Mouse (Mus musculus) lung, postnatal 4 days (tissue): ENCODE measurements at regions not wholly inside any gene's neighbourhood (a gene's known extent, or its start where the extent isn't known, plus 50 kb on each side); places are given as distances from the start of the nearest gene placed in this dataset.

ENCODE experiments used
- DNase-seq, 2 experiments: peaks; one replicate each; pipeline ENCODE4 v3.0.0; 2021

GRCm38 (mm10) chr13:72358243-72358904, 270.2 kb upstream of the Irx2 start:
- DNase-seq: no peak

DNA sequence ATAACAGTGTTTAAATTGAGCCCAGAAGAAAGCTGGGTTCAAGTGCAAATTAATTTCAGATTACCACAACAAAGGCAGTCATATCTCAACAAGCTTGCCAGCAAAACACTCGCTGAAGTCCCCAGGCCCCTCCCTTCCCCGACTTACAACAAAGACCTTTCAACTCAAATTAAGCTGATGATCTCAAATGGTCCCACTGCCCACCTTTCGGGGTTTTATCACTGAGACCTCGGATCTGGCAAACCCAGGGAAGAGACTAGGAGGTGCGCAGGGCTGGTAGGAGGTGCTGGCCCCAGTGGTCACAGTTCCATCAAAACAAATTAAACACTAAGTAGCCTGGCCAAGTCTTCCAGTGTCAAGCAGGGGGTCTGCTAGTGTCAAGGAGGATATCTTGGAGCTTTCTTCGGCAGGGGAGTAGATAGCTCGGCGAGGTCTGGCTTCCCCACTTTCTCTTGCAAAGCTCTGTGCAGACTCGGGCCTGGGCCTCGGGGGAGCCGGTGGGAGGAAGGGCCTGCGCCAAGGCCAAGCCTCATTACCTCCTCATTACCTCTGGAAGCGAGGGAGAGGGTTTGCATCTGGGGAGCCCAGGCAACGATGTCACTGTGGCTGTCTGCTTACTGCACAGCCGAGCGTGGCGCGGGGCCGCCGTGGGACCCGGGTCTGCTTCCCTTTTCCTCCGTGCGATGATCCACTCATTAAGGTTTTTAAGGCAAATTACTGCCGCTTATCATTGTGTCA, 262.9 kb upstream of the Irx2 start:
- no peak for DNase-seq

DNA sequence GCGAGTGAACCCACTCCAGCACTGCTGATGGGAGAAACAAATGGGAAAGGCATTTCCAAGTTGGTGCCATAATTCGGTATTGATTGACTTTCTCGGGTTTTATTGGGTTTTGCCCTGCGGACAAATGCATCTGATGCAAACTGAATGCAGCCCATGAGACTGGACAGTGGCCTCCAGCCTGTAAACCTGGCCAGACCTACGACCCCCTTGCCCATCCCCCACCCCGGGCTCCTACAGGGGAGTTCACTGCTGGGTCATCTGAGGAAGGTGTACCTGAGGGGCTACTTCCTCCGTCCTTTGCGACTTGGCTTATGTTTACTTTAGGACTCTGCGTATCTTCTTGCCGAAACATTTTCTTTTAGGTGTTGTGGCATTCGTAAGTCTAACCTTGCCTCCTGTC, 262.3 kb upstream of the Irx2 start:
- no peak for DNase-seq

GRCm38 (mm10) chr13:72370131-72370530, 258.5 kb upstream of the Irx2 start:
- DNase-seq: no peak

- DNase-seq: peak; percentile 36 to 58
These were observed 257.6 kb upstream of the Irx2 start for GRCm38 (mm10) chr13:72370997-72371396.

DNA sequence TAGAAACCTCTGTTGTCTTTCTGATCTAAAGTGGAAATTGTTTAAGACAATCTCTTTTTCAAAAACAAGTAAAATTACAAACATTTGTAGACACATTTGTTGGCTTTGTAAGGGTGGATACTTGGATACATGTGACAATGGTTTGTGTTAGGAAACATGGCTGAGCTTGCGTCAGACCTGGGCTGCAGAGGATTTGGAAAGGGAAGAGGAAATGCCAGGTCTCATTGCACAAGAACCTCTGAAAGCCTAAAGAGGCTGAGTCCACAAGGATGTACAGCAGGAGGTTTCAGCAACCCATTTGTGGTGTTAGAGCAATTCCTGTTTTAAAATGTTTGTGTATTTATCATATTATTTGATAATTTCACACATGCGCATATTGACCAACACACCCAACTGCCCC, 235.3 kb upstream of the Irx2 start:
- DNase-seq: peak in 1 of 2 experiments; percentile 10

- DNase-seq: no peak
These were observed 227.9 kb upstream of the Irx2 start for GRCm38 (mm10) chr13:72400677-72401076.

GRCm38 (mm10) chr13:72409238-72409965, 219.2 kb upstream of the Irx2 start:
- no peak for DNase-seq

DNA sequence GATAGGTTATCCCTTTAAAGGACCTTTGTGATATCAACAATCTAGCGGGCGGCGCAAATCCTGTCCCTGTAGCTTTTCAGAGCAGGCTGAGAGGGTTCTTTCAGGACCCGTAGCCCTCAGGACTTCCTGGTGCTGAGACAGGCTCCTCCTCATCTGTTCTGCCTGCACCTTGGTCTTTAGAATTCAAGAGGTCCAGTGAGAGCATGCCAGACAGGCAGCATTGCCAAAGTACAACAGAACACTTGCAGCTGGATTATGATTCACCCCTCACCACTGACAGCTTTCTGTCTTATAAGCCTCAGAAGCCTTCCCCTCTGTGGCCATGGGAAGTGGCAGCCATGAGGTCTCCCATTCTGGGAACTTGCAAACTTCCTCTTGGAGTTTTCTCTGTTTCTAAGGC, 216.0 kb upstream of the Irx2 start:
- DNase-seq: no peak

GRCm38 (mm10) chr13:72416981-72417380, 211.6 kb upstream of the Irx2 start:
- DNase-seq: no peak

- DNase-seq: no peak
These were observed 210.8 kb upstream of the Irx2 start for GRCm38 (mm10) chr13:72417816-72418215.

GRCm38 (mm10) chr13:72418285-72418684, 210.3 kb upstream of the Irx2 start:
- DNase-seq: no peak

GRCm38 (mm10) chr13:72419532-72419931, 209.1 kb upstream of the Irx2 start:
- DNase-seq: peak; percentile 4 to 33

GRCm38 (mm10) chr13:72425917-72426316, 202.7 kb upstream of the Irx2 start:
- DNase-seq: no peak

DNA sequence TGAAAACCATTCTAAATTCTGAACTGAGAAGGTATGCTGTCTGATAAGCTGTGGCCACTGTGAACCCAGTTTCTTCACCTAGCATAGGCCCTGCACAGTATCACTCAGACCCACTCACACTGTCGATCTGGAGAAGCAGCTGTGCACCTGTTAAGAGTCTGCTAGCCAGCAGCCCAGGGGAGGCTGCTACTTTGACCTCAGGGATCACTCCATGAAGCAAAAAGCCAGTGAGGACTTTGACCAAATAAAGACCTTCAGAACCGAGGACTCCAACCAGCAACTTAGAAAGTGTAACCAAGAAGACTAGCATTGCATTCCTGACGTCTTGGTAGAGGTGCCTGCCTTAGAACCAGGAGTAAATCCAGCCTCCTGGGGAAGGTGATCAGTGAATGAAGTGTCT, 183.3 kb upstream of the Irx2 start:
- no peak for DNase-seq

DNA sequence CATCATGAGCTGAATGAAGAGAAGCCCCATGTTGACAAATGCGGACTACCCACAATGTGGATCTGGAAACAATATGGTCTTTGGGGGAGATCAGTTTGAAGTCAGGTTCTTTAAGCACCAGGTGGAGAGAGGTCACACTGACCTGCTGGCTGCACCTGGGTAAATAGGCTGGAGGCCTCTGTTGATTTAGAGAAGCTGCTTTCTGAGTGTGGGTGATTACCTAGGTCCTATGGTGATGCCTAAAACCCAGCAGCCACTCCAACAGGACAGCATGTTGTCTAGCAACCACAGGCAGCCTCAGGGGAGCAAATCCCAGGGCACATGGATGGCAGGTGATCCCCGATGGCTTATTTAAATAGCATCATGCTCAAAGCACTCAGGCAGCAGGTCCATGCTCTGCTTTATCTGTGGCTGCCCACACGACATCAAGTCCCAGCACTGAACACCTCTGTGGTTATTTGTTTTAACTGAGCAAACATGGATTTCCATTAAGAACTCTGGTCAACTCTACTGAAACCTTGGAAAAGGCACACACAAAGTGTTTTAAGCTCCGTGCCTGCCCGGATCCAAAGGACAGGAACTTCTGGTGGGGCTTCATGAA, 180.1 kb upstream of the Irx2 start:
- no peak for DNase-seq

DNA sequence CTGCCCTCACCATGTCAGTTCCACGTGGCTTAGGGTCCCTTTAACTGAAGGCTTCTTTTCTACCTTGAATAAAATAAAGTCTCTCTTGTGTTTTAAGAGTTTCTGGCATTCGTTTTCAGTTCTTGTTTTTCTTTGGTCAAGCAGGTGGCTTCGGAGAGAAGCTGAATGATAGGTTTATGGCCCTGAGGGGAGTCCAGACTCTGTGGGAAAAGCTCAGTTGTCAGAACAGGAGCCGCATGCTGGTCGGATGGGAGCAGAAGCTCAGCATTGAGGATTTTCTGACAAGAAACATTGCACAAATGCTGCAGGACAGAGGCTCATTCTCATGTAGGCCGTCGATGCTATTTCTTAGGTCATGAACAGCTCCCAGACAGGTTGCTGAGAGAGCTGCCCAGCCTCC, 133.3 kb upstream of the Irx2 start:
- DNase-seq: no peak

- DNase-seq: no peak
These were observed 131.6 kb upstream of the Irx2 start for GRCm38 (mm10) chr13:72497036-72497435.

GRCm38 (mm10) chr13:72497521-72497920, 131.1 kb upstream of the Irx2 start:
- DNase-seq: no peak

- DNase-seq: no peak
These were observed 122.7 kb upstream of the Irx2 start for GRCm38 (mm10) chr13:72505954-72506353.

GRCm38 (mm10) chr13:72538633-72539032, 90.0 kb upstream of the Irx2 start:
- DNase-seq: no peak

- DNase-seq: no peak
These were observed 86.9 kb upstream of the Irx2 start for GRCm38 (mm10) chr13:72541706-72542105.

- no peak for DNase-seq
These were observed 70.7 kb upstream of the Irx2 start for GRCm38 (mm10) chr13:72557951-72558350.

- DNase-seq: no peak
These were observed 56.7 kb upstream of the Irx2 start for GRCm38 (mm10) chr13:72571871-72572270.
